Mouse (Mus musculus): ENCODE results near the gene Tfb2m. TPM values are rescaled to one million over a fixed set of nuclear protein-coding genes. Genes with fewer than 3 reads are reported as not detected.

Tfb2m gene
- total RNA-seq, 2 experiments from 2014 or later: 26.6 to 27.8 TPM

DNA sequence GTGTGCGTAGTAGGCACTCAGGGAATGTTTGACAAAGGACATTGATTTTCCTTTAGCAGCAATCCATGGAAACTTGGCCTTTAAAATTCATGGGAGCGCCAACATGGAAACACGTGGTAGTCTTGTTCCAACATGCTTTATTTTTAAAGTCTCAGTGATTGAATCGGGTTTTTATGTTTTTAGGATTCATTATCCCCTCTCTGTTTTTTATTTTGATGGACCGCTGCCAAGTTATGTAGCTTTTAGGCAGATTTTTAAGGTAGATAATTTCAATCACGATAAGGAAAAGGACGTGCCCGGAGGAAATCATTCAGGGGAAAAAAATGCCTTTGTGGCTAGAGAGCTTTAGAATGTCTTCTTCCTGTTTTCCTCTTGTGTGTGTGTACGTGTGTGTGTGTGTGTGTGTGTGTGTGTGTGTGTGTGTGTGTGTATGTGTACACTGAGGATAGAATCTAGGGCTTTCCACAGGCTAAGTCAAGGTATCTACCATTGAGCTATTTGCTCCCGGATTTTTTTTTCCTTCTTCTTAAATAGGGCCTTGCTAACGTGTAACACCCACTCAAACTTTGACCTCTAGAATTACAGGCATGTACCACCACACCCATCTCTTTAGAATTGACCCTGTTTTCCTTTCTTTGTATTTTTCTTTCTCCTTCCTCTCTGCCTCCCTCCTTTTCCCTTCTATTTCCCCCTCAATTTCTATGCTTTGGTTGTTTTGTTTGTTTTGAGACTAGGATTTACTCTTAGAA lies 13.6 kb upstream of the Tfb2m start:
- no peak for DNase-seq (ENCODE audit: low spot score in 2 of 2)

GRCm38 (mm10) chr1:179556921-179557320 lies 10.9 kb upstream of the Tfb2m start:
- DNase-seq (ENCODE audit: low spot score in 2 of 2): no peak

DNA sequence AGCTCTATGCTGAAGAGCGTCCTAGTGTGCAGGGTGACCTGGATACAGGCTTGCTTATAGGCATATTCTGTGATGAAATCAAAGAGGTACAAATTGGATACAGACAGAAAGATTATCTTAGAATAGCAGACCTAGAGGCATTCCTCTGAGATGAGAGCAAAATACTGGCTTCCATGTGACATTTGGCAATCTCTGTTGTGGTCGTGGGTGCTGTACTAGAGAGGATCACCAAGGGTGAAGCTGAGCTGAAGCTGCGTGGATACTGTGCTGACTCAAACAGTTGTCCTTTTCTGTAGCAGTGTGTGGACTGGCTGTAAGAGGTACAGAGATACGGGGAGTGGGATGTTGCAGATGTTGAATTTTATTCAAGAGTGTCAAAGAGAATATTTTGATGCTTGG lies 7.9 kb upstream of the Tfb2m start:
- DNase-seq (ENCODE audit: low spot score in 2 of 2): no peak

GRCm38 (mm10) chr1:179553197-179553948 lies 7.3 kb upstream of the Tfb2m start:
- DNase-seq (ENCODE audit: low spot score in 2 of 2): no peak

GRCm38 (mm10) chr1:179552751-179553150 lies 6.7 kb upstream of the Tfb2m start:
- DNase-seq (ENCODE audit: low spot score in 2 of 2): no peak

DNA sequence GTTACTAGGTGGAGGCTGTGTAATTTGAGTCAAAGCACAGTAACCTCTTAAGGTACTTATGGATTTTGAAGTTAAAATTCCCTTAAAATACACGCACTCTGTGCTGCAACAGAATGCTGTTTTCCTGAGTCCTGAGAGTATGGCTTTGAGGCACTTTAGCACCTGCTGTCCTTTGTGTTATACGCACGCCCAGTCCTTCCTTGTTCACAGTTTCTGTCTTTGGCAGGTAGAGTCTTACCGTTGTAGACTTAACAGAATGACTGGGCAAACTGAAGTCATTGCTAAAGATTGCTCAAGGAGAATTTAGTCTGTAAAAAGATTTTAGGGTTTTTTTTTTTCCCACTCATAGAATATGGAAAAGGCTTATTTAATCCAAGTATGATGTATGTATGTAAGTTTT lies 5.9 kb upstream of the Tfb2m start:
- no peak for DNase-seq (ENCODE audit: low spot score in 2 of 2)

- DNase-seq (ENCODE audit: low spot score in 2 of 2): no peak
These were observed 5.3 kb upstream of the Tfb2m start for GRCm38 (mm10) chr1:179551336-179551735.

- no peak for DNase-seq (ENCODE audit: low spot score in 2 of 2)
These were observed 3.1 kb upstream of the Tfb2m start for GRCm38 (mm10) chr1:179548996-179549752.

DNA sequence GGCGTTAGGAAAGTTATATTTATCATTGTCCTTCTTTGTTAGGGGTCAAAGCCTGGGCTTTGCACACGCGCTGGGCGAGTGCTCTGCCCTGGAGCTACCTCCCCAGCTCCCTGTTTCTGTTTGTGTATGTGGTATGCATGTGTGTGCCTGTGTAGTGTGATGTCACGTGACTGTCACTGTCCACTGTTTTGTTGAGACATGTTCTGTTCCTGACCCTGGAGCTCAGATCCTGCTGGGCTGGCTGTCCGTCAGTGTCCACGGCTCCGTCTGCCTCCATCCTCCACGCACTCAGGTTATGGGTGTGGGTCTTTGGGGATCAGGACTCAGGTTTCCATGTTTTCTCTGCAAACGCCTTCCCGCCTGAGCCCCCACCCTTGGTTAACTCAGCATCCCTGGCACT lies 2.2 kb upstream of the Tfb2m start:
- no peak for DNase-seq (ENCODE audit: low spot score in 2 of 2)

DNA sequence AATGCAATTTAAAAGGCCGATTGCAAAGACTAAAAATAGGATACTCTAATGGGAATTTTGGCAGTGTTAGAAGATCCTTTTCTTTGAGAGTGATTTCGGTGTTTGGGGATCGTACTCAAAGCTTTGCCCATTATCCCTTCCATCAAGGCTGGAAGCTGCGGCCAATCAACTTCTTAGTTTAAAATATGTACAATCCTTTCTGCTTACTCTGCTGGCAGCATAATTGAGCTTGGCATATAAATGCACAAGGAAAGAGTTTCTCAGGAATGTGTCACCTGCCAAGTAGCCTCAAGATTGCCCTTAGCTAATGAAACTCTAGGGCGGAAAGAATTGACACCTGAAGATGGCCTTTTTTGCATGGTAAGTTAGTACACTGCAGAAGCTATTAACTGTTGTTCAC lies 1.1 kb upstream of the Tfb2m start:
- no peak for DNase-seq (ENCODE audit: low spot score in 2 of 2)

DNA sequence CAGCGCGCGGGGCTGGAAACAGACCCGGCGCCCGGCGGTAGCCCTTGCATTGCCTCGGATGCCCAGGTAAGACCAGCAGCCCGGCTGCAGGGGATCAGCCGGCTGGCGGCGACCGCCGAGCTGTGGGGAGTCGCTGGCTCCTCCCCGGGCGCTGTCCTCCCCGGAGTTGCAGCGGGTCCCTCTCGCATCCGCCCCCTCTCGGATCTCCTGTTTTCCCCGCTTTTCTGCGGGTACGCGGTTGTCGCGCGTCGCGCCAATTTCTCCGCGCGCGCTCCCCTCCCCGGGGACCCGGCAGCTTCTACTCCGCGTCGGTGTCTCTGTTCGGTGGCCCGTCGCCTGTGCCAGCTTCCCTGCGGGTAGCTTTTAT lies 467 bp upstream of the Tfb2m start:
- DNase-seq (ENCODE audit: low spot score in 2 of 2): no peak

DNA sequence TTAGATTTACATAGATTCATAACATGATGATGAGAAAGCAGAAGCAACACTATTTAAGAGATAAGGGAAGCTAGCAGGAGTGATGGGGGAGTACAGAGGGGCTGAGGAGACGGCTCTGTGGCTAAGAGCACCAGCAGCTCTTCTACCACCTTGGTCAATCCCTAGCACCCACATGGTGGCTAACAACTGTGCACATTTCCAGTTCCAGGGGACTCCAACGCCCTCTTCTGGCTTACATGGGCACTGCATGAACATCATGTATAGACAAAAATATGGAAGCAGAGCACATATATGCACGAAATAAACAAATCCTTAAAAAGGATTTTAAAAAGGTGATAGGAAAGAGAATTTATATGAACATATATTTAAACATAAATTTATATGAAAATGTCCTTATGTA lies 4.6 kb downstream of the Tfb2m start:
- no peak for DNase-seq (ENCODE audit: low spot score in 2 of 2)

DNA sequence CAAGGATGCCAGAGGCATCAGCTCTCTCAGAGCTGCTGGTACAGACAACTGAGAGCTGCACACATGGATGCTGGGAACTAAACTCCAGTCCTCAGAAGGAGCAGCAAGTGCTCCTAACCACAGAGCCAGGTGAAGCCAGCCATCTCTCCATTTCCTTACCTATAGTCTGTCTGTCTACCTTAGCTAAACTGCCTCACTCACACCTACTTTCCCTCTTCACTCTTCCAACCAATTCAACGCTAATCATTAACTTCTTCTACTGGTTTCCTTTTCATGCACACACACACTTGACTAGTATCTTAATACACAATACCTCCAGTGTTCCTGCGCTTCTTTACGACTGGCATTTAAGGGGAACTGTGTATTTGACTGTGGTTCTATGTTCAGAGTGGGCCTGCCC lies 6.2 kb downstream of the Tfb2m start:
- no peak for DNase-seq (ENCODE audit: low spot score in 2 of 2)

DNA sequence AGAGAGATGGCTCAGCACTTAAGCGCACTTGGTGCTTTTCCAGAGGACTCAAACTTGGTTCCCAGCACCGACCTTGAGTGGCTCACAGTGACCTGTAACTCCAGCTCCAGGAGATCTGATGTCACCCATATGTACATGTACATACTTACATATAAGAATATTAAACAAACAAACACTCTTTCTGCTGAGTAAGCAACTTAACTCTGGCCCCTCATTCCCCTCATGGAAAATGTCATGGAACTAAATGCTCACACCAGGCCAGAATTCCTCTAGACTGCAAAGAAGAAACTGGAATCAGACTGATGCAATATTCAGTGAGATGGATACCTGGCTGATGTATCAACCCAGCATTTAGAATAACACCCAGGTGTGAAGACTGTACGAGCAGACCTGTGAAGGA lies 7.0 kb downstream of the Tfb2m start:
- DNase-seq (ENCODE audit: low spot score in 2 of 2): no peak

- no peak for DNase-seq (ENCODE audit: low spot score in 2 of 2)
These were observed 26.2 kb downstream of the Tfb2m start for GRCm38 (mm10) chr1:179519901-179520300.

GRCm38 (mm10) chr1:179517713-179518465 lies 28.2 kb downstream of the Tfb2m start, which contains the start of gene Smyd3:
Gene Smyd3 (minus strand): TSS chr1:179518041.
- peak; percentile 84 to 88 for DNase-seq (ENCODE audit: low spot score in 2 of 2)

GRCm38 (mm10) chr1:179516941-179517712 lies 28.9 kb downstream of the Tfb2m start:
- peak in 1 of 2 experiments; percentile 14 for DNase-seq (ENCODE audit: low spot score in 2 of 2)

GRCm38 (mm10) chr1:179511895-179512294 lies 34.2 kb downstream of the Tfb2m start:
- no peak for DNase-seq (ENCODE audit: low spot score in 2 of 2)

DNA sequence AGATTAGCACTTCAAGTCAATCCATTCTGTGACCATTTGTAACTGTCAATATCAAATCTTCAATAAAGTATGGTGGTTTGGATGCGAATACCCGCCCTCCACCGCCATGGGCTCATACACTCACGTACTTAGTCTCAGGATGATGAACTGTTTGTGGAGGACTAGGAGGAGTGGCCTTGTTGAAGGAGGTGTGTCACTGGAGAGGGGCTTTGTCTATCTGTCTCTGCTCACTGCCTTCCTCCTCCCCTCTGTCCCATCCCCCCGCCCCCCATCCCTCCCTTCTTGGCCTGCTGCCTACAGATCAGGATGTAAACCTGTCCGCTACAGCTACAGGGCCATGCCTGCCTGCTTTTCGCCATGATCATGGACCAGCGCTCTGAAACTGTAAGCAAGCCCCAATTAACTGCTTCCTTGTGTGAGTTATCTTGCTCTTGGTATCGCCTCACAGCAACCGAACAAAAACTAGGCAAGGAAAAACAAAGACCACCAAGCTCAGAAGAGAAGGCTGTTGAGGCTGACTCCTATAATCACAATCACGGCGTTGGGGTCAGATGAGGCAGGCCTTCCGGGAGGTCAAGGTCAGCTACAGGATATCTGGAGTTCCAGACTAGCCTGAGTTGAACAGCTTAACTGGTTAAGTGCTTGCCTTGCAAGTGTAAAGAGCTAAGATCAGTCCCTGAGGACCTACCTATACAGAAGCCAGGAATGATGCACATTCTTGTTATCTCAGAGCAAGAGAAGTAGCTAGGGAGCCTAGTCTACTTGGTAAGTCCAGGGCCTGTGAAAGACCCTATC lies 35.3 kb downstream of the Tfb2m start:
- no peak for DNase-seq (ENCODE audit: low spot score in 2 of 2)

Measured in layer of hippocampus, postnatal 10 days (tissue).